Mouse (Mus musculus) frontal cortex, adult 2 months (tissue): Measurements from ENCODE around the gene Mrps33. TPM values are rescaled to one million over a fixed set of nuclear protein-coding genes. Genes with fewer than 3 reads are reported as not detected.

ENCODE experiments used
- DNase-seq, 2 experiments: peaks; one replicate each; pipeline ENCODE4 v3.0.0; 2022; ENCODE audit warnings: low spot score in 1 of 2; ENCODE audit errors: extremely low spot score in 1 of 2
- polyA plus RNA-seq: library from polyadenylated mRNA; depleted of rRNA; stranded (reverse); fragments of >200 nt; gene quantifications from 2 replicates; pipeline ENCODE4 v1.2.3, GENCODE M21; 2012; rRNA removed

Gene Mrps33
- 295 and 302 TPM in 2 replicates for polyA plus RNA-seq

DNA sequence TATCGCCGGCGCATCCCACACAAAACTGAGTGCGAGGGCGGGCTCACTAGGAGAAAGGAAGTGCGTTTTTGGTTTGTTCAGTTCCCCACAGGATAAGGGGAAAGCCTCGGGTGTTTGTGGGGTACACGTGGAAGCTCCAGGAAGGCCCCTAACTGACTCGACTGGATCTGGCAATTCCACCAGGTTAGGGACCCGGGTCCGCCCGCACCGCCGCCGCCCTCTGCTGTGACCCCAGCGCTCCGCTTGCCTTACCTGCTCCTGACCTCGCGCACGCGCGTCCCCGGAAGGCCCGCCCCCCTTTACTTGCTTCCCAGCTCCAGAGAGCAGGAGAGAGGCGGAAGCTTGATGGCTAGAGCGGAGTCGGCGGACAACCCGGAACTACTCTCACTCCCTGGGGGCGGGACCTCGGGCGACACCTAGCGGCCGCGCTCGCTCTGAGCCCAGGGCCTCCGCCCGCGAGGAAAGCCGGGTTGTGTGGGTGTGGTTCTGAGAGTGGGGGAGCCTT, at the start of gene Mrps33:
TSS of gene Mrps33 (minus strand) at position 377 of the 505 bp plus-strand sequence.
- peak; percentile 96 to 98 for DNase-seq

DNA sequence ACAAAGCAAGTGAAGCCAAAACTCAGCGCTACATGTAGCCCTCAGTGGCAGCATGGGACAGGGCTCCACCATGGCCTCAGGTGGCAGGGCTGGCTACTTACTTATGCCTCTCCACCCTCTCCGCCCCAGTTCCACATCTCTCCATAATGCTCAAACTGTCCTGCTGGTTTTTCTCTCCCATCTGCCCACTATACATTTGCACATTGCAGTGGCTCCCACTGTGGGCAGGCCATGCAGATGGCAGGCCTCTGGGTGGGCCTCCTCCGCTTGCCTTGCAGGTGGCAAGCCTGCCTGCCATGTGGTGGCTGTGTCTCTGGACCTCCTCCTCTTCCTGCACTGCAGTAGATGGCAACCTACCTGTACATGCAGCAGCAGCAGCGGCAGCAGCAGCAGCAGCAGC, 38.9 kb upstream of the Mrps33 start:
- no peak for DNase-seq

- peak in 1 of 2 experiments; percentile 20 for DNase-seq
These were observed 38.0 kb upstream of the Mrps33 start for GRCm38 (mm10) chr6:39848766-39849165.

GRCm38 (mm10) chr6:39847538-39847937, 36.8 kb upstream of the Mrps33 start:
- no peak for DNase-seq

DNA sequence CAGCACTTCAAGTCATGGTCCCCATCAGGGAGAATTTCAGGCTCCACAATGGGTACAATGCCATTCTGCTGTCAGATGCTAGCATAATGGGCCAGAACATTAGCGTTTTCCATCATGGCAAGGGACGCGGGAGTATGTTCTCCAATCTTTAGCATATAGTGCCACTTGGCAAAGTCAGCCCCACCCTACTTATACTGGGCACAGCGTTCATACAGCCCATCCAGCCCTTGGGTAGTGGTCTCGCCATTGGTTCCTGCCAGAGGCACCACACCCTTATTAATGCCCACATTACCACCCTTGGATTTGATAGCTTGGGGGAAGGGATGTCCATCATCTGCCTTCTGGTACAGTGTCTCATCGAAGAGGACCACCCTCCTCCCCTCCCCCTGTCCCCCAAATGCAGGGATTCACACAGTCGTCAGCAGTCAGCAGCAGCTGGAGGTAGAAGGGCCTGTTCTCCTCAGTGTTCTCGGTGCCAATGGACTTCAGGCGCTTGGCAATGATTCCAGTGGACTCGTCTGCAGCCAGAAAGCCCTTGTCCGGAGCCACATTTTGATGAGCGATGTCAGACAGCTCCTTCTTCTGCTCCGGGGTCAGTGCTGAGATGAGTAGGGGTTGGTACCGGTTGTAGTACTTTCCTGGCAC, 33.0 kb upstream of the Mrps33 start:
- no peak for DNase-seq

DNA sequence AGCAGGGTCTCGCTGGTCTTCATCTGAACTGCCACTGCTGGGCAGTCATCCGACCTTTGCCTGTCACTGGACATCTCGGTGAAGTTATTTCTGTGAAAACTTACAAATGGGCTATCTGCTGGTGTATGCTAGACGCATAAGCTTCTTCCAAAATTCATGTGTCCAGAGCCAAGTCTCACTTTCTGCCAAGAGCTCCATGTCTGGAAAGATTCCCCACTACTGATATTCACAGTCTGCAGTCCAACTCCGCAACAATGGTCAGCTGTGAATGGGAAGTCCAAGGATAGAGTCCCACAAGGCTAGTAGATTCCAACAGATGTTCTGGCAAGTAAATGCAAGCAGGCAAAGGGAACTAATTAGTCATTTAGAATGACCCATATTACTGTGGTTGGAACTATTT, 17.9 kb upstream of the Mrps33 start:
- no peak for DNase-seq

GRCm38 (mm10) chr6:39821241-39821640, 10.5 kb upstream of the Mrps33 start:
- no peak for DNase-seq

DNA sequence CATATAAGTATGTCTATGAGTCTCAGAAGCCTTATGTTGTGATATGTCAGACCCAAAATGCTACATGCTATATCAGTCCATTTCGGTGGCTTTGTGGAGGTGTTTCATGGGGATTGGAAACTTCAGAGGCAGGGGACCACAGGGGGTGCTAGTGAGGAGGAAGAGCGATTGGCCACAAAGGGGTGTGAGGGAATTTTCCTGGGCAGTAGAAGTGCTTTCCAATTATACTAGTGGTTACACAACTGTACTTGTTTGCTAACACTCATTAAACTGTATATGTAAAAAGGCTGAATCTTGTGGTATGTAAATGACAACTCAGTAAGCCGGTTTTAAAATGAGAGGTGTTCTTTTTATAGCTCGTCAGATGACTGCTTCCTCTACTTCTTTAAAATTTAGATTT, 8.1 kb upstream of the Mrps33 start:
- DNase-seq, result peak in 1 of 2 experiments; percentile 26

- DNase-seq, result no peak
These were observed 2.3 kb downstream of the Mrps33 start for GRCm38 (mm10) chr6:39808511-39808910.

- peak in 1 of 2 experiments; percentile 39 for DNase-seq
These were observed 3.7 kb downstream of the Mrps33 start for GRCm38 (mm10) chr6:39807050-39807560.

DNA sequence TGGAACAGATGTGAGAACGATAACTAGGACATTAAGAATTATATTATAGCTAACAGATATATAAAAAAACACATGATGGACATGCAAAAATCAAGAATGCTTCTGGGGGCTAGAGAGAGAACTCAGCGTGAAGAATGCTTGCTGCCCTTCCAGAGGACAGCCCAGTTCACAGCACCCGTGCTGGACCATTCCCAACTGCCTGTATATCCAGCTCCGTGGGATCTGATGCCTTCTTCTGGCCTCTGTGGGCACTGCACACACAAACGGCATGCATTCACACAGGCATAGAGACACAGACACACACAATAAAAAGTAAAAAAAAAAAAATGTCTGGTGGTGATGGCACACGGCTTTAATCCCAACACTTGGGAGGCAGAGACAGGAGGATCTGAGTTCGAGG, 4.5 kb downstream of the Mrps33 start:
- DNase-seq, result no peak

GRCm38 (mm10) chr6:39805916-39806315, 4.9 kb downstream of the Mrps33 start:
- no peak for DNase-seq

DNA sequence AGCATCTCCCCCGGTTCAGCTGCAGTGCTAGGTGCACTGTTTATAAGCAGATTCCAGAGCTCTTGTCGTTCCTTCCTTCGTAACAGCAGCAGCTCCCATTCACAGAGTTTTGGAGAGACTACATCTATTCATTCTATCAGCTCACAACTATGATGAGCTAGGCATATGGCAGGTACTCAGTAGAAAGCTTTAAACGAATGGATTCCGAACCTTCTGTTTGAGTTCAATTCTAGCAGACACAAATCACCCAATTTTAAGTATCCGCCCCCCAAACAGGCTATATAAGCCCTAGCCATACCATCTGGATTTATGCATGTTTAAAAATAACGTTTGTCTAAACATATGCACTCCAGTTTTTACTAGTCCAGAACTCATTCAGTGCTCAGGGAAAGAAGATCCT, 9.8 kb downstream of the Mrps33 start:
- peak in 1 of 2 experiments; percentile 48 for DNase-seq

DNA sequence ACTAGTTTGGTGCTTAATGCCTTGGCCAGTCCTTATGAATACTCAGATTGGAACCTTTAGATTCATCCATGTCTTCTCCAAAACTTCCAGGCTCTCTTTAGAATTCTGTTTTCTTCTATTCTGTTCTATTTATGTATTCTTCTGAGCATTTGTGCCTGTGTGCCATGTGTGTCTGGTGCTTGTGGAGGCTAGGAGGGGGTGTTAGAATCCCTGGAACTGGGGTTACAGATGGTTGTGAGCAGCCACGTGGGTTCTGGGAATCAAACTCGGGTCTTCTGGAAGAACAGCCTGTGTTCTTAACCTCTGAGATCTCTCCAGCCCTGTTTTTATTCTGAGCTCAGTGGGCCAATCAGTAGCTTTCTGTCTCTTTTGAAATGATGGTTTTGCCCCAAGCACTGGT, 13.7 kb downstream of the Mrps33 start:
- DNase-seq, result peak in 1 of 2 experiments; percentile 27

- DNase-seq, result peak in 1 of 2 experiments; percentile 32
These were observed 14.6 kb downstream of the Mrps33 start for GRCm38 (mm10) chr6:39796150-39796549.

DNA sequence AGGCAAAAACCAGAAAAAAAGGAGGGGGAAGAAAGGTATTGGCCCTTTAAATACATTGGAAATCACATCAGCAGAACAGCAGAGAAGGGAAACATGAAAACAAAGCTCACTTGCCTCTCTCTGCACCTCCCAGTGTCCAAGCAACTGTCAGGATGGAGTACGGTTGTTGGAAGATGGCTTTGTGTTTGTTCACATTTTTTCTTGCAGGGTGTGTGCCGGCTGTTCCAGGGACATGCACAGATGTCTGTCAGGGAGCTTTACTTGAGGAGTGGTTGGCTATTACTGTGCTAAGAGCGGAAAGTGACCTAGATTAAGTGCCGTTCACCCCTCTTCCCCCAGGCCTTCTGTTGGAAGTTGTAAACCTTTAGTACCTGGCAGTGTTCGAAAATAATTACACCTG, 19.0 kb downstream of the Mrps33 start:
- DNase-seq, result no peak

- no peak for DNase-seq
These were observed 22.4 kb downstream of the Mrps33 start for GRCm38 (mm10) chr6:39788408-39788807.

DNA sequence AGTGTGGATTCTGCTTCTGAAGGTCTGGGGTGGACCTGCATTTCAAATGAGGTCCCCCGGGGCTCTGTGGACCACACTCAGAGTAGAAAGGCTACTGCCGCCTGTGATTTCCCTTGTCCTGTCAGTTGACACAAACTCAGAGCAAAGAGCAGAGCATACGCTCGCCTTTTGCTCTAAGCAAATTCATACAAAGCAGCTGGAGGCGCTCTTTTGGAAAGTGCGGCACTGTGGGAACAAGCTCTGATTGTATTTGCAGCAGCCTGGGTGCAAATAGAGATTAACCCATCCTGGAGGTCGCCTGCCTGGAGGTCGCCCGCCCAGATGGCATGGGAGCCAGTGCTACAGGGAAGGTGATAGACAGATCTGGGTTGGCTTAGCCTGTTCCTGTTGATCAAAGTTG, 23.0 kb downstream of the Mrps33 start:
- no peak for DNase-seq

- DNase-seq, result no peak
These were observed 24.8 kb downstream of the Mrps33 start for GRCm38 (mm10) chr6:39785944-39786343.

GRCm38 (mm10) chr6:39783521-39783920, 27.3 kb downstream of the Mrps33 start:
- no peak for DNase-seq

DNA sequence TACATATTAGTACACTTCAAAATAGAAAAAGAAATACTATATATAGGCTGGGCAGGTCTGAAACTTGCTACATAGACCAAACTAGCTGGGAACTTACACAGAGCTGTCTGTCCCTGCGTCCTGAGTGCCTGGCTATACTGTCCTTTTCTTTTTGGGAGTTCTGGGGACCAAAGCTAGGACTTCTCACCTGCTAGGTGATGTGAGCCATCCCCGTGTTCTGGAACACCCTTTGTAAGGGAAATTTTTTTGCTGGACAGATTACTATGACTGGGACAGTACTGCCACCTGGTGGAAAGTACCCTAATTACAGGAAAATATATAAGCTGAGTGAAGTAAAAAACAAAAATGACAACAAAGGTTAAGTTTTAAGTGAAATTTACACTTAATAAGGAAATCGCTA, 28.2 kb downstream of the Mrps33 start:
- peak in 1 of 2 experiments; percentile 76 for DNase-seq

GRCm38 (mm10) chr6:39781766-39782530, 28.8 kb downstream of the Mrps33 start:
- no peak for DNase-seq
